Mouse (Mus musculus) layer of hippocampus, postnatal 10 days (tissue): Measurements from ENCODE around the gene Mchr1. TPM values are rescaled to one million over a fixed set of nuclear protein-coding genes. Genes with fewer than 3 reads are reported as not detected.
A peak's percentile ranks its signal among the peaks of the same experiment; 100 is the strongest.

Experiments
- DNase-seq, 2 experiments: peaks; one replicate each; pipeline ENCODE4 v3.0.0; 2021; ENCODE audit warnings: low spot score in 2 of 2
- total RNA-seq, 2 experiments: library from RNA; stranded (reverse); gene quantifications; 2 replicates each; pipeline ENCODE4 v1.2.3; 2021

Mchr1 gene
- total RNA-seq, 2 experiments from 2014 or later, result 16.4 to 17.3 TPM

DNA sequence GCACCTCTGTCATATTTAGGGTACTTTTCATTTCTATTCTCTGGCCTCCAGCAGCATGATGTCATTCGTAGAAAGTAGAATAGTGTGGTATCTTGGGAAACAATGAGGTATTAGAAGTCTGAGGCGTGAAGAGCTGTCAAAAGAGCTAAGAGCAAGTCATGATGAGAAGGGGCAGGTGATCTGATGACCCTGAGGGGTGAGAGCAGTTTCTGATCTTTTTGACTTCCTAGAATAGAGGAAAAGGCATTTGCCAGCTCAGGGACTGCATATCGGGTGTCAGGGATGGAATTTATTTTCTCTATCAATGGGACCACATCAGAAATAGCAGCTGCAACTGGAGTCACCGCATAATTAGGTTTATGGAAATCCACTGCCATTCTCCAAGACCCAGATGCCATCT is 8.5 kb upstream of the Mchr1 start:
- no peak for DNase-seq

DNA sequence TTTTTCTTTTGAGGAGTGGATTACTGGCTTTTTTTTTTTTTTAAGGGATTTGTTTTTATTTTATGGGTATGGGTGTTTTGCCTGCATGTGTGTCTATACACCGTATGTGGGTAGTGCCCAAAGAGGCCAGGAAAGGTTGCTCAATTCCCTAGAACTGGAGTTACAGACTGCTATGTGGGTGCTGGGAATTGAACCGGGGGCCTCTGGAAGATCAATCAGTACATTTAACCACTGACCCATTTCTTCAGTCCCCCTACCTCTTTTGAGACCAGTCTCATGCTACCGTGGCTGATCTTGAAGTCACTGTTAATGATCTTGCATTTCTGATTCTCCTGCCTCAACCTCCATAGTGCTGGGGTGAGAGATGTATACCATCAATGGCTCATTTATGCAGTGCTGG is 8.0 kb upstream of the Mchr1 start:
- DNase-seq, result no peak

DNA sequence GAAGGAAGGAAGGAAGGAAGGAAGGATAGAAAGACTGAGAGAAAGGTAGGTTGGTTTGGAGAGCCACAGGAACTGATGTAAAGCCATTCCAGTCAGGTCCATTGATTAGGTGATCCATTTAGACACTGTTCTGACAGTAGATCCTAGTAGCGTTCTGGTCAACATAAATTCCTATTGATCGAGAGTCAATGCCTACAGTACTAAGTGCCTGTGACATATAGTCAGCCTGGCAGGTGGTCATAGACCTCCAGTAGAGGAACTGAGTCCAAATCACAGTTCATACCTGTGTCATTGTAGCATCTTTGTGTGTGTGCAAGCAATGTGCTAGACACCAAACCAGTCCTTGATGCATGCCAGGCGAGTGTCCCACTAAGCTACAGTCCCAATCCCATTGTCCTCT is 7.0 kb upstream of the Mchr1 start:
- DNase-seq, result no peak

DNA sequence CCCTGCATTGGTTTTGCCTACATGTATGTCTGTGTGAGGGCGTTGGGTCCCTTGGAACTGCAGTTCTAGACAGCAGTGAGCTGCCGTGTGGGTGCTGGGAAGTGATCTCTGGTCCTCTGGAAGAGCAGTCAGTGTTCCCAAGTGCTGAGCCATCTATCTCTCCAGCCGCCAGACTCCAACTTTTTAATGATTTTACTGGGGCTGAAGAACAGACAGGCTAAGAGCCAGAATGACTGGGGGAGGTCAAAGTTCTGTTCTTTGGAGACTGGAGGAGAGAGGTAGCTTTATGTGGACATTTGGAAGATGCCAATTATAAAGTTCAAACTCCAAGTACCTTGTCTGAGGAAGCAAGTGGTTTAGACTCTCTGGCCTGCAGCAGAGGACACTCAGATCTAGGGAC is 5.5 kb upstream of the Mchr1 start:
- DNase-seq, result no peak

DNA sequence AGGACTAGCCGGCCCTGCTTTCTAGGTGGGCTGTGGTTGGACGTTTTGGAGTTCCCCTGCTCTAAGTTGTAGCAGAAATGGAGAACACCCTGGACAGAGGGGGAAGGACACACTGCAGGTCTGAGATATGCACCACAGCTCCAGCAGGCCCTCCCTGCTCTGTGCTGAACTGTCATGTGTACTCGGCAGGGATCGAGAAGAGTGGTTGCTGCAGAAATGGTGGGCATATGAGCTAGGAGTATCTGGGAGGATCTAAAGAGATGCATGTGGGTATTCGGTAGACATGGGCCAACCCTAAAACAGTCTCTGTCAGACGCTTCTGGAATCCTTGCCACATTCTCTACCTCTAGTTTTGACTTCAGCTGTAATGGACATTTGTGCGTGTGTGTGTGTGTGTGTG is 4.0 kb upstream of the Mchr1 start:
- DNase-seq, result no peak

DNA sequence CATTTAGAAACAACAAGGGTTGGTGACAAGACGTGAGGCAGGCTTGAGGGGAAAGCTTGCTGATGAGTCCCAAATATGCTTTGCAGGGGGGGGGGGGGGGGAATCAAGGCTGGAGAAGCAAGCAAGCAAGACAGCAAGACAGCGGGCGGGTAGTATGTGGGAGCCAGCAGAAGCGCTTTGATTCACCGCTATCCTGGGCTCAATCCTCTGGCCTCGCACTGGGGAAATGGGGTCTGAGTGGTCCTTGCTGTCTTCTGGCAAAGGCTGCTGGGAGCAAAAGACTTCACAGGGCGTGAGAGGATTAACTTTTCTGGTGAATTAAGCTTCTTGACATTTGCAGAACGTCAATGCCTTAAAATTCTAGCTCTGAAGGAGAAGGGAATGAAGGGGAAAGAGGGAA is 763 bp downstream of the Mchr1 start:
- DNase-seq, result no peak

DNA sequence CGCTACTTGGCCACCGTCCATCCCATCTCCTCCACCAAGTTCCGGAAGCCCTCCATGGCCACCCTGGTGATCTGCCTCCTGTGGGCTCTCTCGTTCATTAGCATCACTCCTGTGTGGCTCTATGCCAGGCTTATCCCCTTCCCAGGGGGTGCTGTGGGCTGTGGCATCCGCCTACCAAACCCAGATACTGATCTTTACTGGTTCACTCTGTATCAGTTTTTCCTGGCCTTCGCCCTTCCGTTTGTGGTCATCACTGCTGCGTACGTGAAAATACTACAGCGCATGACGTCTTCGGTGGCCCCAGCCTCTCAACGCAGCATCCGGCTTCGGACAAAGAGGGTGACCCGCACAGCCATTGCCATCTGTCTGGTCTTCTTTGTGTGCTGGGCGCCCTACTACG is 2.2 kb downstream of the Mchr1 start:
- DNase-seq, result no peak

DNA sequence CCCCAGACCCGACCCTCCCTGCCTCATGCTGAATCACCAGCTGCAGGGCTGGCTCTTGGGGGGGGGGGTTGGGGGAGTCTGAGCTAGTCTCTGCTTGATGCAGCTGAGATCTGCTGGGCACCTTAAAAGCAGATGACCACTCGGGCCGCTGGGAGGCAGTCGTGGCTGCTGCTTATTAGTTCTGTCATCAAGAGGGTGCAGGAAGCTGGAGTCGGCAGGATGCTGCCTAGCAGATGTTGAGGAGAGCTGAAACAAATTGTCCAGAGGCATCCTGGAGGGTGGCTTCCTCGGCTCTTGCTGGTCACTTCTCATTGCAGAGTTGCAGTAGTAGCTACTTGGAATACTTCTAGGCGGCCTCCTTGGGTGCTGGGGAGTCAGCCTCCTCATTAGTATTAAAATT is 4.0 kb downstream of the Mchr1 start:
- DNase-seq, result peak in 1 of 2 experiments; percentile 43

DNA sequence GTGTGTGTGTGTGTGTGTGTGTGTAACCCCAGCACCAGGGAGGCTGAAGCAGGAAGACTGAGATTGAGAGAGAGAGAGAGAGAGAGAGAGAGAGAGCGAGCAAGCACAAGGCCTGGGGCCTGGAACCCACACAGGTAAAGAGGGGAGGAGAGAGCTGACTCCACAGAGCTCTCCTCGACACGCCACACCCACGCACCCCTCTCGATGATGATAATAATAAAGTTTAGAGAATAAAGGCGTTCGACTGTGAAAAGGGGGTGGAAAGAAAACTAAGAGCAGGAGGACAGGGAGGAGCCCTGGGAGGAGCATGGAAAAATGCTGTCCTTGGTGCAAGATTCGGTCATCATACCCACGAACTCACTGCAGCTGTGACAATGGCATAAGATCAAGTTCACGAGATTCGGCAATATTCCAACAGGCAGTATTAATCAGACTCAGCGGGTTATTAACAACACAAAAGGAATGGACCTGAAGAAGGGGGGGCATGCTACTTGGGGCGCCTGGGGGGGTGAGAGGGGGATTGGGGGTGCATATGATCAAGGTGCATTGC is 4.6 kb downstream of the Mchr1 start:
- DNase-seq, result no peak

DNA sequence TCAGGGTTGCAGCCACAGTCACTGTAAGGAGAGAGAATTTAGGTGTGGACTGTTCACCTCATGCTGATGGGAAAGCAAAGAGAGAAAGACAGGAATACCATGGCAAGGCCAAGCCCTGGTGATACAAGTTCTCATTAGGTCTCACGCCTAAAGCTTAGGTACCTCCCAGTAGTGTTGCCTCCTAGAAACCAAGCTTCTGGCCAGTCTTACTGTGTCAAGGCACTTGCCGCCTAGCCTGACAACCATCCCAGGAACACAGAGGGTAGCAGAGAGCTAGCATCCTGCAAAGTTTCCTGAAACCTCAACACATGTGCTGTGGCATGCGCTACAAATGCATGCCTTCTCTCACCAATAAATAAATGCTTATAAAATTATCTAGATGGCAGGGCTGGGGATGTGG is 11.6 kb downstream of the Mchr1 start:
- no peak for DNase-seq

DNA sequence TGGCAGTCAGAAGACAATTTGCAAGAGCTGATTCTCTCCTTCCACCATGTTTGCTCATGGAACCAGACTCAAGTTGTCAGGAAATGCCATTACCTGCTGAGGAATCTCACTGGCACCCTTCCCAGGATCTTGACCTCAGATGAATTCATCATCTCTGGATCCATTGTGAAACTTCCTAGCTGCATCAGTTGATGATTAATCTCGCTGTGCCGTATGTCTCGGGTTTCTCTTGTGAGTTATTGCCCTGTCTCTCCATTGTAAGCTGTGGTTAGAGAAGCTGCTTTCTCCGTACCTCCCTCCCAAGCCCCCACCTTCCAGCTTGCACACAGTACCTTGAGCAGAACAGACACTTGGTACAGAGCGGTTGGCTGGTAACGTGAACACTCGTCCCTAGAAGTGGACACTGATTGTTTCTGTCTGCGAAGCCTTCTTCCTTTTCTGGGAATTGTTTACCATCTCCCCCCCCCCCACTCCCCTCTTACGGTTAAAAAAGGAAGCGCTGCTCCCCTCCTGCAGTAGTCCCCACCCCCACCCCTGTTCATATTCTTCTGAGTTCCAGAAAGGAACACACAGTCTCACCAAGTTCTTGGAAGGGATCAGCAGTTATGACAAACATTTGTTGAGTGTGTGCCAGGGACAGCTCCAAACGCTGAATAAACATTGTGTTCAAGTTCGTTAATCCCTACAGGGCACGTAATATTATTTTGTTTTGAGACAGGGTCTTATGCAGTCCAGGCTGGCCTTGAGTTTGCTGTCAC is 12.5 kb downstream of the Mchr1 start:
- peak in 1 of 2 experiments; percentile 16 for DNase-seq

DNA sequence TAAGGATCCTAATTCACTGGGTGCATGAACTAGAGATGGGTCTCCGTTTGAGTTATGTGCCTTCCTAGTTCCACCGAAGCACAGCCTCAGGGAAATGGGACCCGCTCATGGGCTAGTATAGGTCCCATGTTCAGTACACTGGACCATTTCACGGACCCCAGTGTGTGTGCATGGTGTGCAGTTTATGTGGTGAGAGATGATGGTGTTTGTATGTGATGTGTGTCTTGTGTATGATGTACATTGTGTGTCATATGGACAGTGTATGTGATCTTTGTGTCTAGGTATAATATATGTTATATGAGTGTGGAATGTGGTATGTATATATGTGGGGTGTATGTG is 13.0 kb downstream of the Mchr1 start:
- DNase-seq, result no peak

DNA sequence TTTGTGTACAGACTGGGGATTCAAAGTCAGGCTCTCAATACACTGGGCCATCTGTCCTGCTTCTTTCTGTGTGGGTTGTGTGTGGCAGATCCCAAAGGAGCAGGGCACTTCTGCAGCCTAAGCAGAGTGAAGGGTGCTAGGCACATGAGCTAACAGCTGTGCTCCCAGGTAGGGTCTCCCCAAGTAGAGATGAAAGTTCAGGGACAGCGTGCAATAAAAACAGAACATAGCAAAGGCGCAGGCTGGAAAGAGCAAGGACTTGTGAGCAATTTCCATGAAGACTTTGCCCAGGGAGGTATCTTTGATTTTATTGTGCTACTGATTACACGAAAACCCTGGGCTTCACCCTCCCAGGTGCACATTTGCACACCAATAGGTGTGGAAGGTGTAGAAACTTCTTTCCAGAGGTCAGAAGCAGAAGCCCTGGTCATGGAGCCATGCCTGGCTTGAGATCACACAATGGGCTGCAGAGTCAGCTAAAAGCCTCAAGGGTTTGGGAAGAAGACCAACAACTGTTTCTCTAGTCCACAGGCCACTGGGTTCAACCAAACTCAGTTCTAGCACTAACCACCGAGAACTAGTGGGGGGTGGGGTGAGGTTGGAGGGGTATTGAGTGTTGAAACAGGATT is 13.8 kb downstream of the Mchr1 start:
- DNase-seq, result no peak

DNA sequence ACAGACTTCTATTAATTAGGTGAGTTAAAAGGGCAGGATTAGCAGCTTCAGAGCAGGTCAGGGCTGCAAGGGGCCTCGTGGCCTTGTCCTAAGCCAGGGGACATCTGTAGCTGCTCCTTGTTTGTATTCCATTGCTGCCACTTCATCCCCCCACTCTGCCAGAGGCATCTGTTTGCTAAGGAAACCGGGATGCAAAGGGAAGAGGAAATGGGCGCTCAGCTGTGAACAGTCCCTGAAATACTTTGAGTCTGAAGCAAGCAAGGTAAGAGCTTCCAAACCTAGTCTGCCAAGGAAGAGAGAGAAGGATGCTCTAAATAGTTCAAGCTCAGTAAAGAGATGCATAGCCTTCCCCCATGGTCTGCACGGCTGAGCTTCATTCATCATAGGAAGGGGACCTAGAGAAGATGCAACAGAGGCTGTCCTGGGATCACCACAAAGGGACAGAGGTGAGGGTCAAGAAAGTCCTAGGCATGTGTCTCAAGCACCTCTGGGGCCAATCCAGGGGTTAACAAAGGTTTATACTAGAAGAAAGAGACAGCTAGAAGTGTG is 17.4 kb downstream of the Mchr1 start:
- DNase-seq, result no peak

DNA sequence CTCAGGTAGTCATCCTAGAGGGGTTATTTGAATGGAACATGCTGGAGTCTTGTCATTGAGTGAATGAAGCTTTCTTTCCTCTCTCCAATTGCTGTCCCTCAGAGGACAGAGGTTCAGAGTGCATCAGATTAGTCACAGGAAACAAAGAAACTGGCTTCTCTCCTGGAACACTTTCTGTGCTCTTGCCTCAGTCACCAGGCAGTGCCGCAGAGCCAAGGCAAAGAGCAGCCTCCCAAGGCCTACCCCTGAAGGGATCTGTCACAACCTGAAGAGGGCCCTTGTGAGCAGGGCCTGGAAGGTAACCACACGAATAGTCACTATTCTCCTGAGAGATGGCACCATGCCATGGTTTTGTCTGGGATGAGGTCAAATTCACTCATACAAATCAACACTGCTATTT is 18.3 kb downstream of the Mchr1 start:
- no peak for DNase-seq

DNA sequence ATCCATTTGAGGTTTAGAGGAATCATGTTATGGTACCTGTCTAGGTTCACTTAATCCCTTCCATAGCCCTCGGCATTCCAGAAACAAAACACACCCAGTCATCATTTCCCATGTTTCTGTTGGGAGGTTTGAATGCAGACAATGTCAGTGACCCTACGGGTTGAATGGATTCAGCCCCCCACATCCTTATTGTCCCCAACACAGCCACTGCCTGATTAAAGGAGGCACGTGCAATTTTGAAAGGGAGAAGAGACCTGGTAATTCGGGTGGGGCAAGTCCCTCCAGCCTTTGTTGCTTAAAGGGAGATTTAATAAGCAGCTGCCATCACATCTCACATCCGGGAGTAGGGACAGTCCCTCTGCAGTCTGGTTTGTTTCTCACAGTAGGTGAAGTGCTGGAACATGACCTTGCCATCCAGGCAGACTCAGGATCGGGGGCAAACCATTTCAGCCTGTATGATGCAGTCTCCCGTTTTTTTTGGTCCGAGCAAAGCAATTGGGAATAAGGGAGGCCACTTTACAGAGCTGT is 18.9 kb downstream of the Mchr1 start:
- no peak for DNase-seq

DNA sequence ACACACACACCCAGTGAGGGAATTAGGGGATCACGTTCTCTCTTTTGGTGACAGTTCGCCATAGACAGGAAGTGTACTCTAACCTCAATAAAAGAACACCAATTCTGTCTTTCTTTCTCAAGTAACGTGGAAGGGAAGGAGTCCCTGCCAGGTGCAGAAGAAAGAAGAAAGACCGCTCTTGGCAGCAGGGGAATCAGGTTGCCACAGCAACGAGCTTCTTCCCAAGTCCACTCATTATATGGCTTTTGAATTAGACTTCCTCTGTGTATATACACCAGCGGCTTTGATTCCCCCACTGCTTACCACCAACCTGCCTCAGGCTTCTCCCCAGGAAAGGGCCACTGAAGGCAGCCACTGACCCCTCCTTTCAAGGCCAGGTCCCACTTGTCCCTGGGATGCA is 19.8 kb downstream of the Mchr1 start:
- DNase-seq, result peak in 1 of 2 experiments; percentile 20

DNA sequence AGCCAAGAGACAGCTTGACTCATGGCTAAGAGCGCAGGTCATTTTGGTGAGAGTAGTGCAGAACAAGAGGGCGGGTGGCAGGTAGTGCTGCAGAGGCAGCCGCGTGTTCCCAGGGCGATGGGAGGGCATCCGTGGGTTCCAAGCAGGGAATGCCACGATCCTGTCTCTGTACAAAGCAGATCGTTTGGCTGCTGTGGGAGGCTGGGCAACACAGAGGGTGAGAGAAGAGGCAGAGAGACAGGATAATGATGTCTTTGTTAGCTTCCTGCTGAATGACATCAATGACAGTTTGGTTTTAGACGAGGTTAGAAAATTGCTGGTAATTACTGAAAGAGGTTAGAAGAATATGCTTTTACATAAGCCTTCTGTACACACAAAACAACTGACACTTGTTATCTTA is 23.0 kb downstream of the Mchr1 start:
- peak in 1 of 2 experiments; percentile 27 for DNase-seq

DNA sequence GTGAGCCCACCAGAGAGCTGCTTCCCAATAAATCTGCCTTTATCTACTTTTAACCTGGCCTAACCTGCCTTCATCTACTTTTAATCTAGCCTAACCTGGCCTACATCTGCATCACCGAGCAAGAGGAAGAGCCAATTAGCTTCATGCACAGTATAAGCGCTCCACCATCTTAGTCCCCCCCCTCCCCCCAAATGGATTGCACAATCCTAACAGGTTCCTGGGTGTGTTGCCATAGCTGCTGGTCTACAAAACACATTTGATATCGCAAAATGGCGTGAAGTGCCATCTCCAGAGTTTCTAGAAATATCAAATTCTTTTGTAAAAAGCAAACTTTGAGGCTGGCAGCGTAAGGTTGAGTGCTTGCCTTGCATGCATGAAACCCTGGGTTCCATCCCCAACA is 24.0 kb downstream of the Mchr1 start:
- no peak for DNase-seq

DNA sequence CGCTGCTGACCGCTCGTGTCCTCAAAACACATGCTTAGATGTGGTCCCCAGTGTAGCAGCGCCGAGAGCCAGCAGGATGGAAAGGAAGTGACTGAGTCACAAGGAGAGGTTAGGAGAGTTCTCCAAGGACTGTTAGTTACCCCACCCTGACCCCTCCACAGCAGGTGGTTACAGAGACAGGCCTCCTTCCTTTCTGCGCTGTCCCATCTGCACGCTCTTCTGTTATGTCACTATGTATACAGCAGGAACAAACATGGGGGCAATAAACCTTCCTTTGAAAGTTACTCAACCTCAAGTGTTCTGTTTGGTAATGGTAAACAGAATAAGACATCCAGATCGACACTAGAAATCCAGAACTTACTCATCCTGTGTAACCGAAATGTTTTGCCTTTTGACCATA is 24.9 kb downstream of the Mchr1 start:
- DNase-seq, result no peak

DNA sequence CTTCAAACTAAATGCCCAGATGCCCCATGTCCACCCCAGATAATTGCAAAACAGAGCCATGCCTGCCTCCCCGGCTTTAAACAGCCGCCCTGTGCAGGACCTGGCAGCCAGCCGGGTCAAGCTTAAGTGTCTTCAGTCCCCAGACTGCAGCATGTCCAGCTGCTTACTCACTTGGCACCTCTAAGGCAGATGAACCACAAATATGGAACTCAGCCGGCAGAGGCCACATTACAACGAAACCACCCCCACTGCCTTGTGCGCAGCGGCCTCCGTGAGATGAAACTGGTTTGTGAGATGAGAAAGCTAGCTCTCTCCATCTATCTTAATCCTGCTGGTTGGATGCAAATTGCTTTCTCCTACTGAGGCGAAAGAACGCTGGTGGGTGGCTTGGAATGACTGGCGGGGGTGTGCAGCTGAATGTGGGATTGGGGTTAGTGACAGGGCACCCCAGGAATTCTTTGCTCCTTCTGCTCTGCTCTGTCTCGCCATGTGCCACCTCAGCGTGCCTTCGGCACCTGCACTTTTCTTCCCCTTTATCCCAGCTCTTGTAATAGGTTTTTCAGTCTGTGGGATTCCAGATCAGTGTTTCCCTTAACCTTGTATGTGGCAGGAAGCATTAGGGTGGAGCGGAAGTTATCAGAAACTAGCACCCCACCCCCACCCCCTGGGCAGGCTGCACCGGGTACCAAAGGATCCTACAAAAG is 29.2 kb downstream of the Mchr1 start:
- DNase-seq, result no peak

DNA sequence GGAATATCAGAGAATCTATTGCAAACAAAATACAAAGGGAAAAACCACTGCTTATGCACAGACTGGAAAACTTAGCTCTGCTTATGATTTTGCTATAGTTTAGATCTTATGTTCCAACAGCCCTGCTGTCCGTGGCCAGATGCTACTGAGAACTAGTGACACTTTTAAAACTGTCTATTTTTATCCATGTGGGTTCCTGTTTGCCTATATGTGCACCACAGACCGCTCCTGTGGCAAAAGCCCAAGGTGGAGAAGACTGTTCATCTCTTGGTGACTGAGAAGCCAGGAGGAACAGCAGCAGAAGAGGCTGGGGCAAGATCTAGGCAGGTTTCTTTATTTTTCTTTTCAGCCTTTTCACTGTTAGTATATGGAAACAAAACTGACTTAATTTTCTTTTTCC is 32.1 kb downstream of the Mchr1 start:
- no peak for DNase-seq
